Mouse (Mus musculus): ENCODE results near the gene Slc7a1.

GRCm38 (mm10) chr5:148406913-148407312 is 7.2 kb upstream of the Slc7a1 start:
- TF ChIP-seq CTCF (IDR thresholded peaks at IDR 0.05; ENCODE audit: low read depth) (no peak), EP300 (IDR thresholded peaks at IDR 0.05; ENCODE audit: low read depth) (no peak)
